Mouse (Mus musculus): Measurements from ENCODE around the gene Pnpla1. TPM values are rescaled to one million over a fixed set of nuclear protein-coding genes. Genes with fewer than 3 reads are reported as not detected.

The Pnpla1 gene
- polyA plus RNA-seq, 1 experiment from 2014 or later: 0.07 TPM

GRCm38 (mm10) chr17:28820189-28820588, 38.0 kb upstream of the Pnpla1 start:
- H3K4me2 ChIP-seq (replicated peaks; ENCODE audit: low read depth, low read length): no peak overlapping the region
- H3K27ac ChIP-seq (ENCODE audit: low read length): no peak overlapping the region
- H3K4me1 ChIP-seq (ENCODE audit: control insufficient read depth, insufficient read depth, low read length): no peaks in the 10 kb centered on the region
- H3K9ac ChIP-seq (replicated peaks; ENCODE audit: low read depth, low read length): no peak overlapping the region
- no peaks in the 10 kb centered on the region for H3K9me3 ChIP-seq (ENCODE audit: control insufficient read depth, low read depth, low read length)
- no peak overlapping the region for H3K4me3 ChIP-seq (ENCODE audit: low read depth, low read length)
- peaks cover 82% of the 10 kb centered on the region for H3K36me3 ChIP-seq (ENCODE audit: control insufficient read depth, insufficient read depth, low read length)
- H3K27me3 ChIP-seq (ENCODE audit: control insufficient read depth, insufficient read depth, low read length): no peaks in the 10 kb centered on the region
- 92% methylated on average over 2 of the region's 2 CpGs for WGBS
- no peak for ATAC-seq (ENCODE audit: insufficient number of reproducible peaks, insufficient read depth, low FRiP score, low read depth)

DNA sequence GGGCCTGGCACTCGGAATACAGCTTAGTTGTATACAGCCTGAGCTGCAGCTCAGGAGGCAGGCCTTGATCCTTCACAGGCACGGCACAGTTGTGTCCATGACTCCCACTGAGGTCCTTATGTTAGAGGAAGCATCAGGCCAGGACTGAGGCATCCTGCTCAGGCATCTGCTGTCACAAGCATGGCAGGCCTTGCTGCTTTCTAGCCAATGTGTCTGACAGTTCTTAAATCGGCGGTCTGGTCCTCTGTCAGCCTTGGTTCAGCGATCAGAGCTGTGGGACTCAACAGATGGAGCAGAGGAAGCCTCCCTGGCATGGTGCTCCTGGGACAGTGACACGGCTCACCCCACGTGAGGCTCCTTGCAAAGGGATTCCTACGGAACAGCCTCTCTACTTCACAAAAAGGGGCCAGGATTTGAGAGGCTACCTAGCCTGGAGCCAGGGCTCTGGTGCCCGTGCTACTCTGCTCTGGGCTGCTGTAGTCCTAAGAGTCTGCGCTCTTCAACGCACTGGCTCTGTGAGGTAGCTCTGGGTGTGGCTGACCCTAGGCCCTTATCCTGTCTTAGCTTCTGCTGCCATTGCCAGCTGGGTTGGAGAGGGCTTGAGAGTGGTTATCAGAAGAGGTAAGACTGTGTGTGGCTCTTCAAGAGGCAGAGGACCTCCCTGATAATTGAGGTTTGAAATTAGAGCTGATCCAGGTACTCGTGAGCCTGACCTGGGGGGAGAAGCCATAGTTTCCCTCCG, 35.0 kb upstream of the Pnpla1 start:
- peaks cover 82% of the 10 kb centered on the region for H3K36me3 ChIP-seq (ENCODE audit: control insufficient read depth, insufficient read depth, low read length)
- no peak overlapping the region for H3K4me3 ChIP-seq (ENCODE audit: low read depth, low read length)
- ATAC-seq (ENCODE audit: insufficient number of reproducible peaks, insufficient read depth, low FRiP score, low read depth): peak; percentile 85; the same call in 1 of the 2 replicates
- H3K4me2 ChIP-seq (replicated peaks; ENCODE audit: low read depth, low read length): no peak overlapping the region
- H3K9ac ChIP-seq (replicated peaks; ENCODE audit: low read depth, low read length): no peak overlapping the region
- no peaks in the 10 kb centered on the region for H3K9me3 ChIP-seq (ENCODE audit: control insufficient read depth, low read depth, low read length)
- H3K27me3 ChIP-seq (ENCODE audit: control insufficient read depth, insufficient read depth, low read length): no peaks in the 10 kb centered on the region
- H3K4me1 ChIP-seq (ENCODE audit: control insufficient read depth, insufficient read depth, low read length): no peaks in the 10 kb centered on the region
- H3K27ac ChIP-seq (ENCODE audit: low read length): no peak overlapping the region
- 87% methylated on average over 13 of the region's 13 CpGs for WGBS

- 0 out of 2 replicates have a peak, but pooled peaks have one; percentile 6 for ATAC-seq (ENCODE audit: insufficient number of reproducible peaks, insufficient read depth, low FRiP score, low read depth)
- Histone ChIP-seq H3K27ac (ENCODE audit: low read length) (no peak overlapping the region), H3K4me3 (ENCODE audit: low read depth, low read length) (no peak overlapping the region), H3K27me3 (ENCODE audit: control insufficient read depth, insufficient read depth, low read length) (no peaks in the 10 kb centered on the region), H3K9me3 (ENCODE audit: control insufficient read depth, low read depth, low read length) (no peaks in the 10 kb centered on the region), H3K4me2 (replicated peaks; ENCODE audit: low read depth, low read length) (no peak overlapping the region), H3K36me3 (ENCODE audit: control insufficient read depth, insufficient read depth, low read length) (peaks cover 82% of the 10 kb centered on the region), H3K9ac (replicated peaks; ENCODE audit: low read depth, low read length) (no peak overlapping the region), H3K4me1 (ENCODE audit: control insufficient read depth, insufficient read depth, low read length) (no peaks in the 10 kb centered on the region)
- WGBS: 81% methylated on average over 11 of the region's 11 CpGs
Measured at GRCm38 (mm10) chr17:28823749-28824148, 34.5 kb upstream of the Pnpla1 start.

GRCm38 (mm10) chr17:28824896-28825295, 33.3 kb upstream of the Pnpla1 start:
- H3K27ac ChIP-seq (ENCODE audit: low read length): no peak overlapping the region
- H3K27me3 ChIP-seq (ENCODE audit: control insufficient read depth, insufficient read depth, low read length): no peaks in the 10 kb centered on the region
- no peak overlapping the region for H3K4me2 ChIP-seq (replicated peaks; ENCODE audit: low read depth, low read length)
- H3K4me1 ChIP-seq (ENCODE audit: control insufficient read depth, insufficient read depth, low read length): no peaks in the 10 kb centered on the region
- peaks cover 83% of the 10 kb centered on the region for H3K36me3 ChIP-seq (ENCODE audit: control insufficient read depth, insufficient read depth, low read length)
- WGBS: 75% methylated on average over 6 of the region's 6 CpGs
- no peaks in the 10 kb centered on the region for H3K9me3 ChIP-seq (ENCODE audit: control insufficient read depth, low read depth, low read length)
- H3K9ac ChIP-seq (replicated peaks; ENCODE audit: low read depth, low read length): no peak overlapping the region
- ATAC-seq (ENCODE audit: insufficient number of reproducible peaks, insufficient read depth, low FRiP score, low read depth): no peak
- H3K4me3 ChIP-seq (ENCODE audit: low read depth, low read length): no peak overlapping the region

DNA sequence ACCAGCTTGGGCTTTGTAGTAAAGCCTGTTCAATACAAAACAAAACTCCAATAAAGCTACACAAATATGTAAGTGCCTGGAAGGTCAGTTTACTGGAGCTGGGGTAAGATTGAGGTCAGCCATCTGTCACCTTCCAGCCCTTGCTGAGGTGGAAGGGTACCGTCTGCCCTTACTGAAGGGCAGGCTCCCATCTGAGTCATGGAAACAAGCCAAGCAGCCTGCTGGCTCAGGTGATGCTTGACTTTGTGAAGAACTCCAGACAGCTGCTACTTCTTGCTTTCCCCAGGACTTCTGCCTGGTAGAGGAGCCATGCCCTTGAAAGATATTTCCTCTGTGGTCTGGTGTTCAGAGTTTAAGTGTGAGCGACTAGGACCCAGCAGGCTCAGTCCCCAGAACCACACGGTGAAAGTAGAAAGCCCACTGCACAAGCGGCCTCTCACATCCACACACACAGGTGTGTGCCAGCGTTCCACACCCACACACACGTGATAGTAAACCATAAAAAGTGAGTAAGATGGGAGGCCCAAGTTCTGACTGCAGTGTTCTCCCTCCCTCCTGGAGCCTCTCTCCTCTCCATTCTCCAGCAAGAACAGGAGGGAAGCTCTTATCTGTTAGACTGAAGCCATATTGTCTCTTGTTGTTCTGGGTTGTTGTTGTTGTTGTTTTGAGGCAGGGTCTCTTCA, 32.7 kb upstream of the Pnpla1 start:
- no peaks in the 10 kb centered on the region for H3K9me3 ChIP-seq (ENCODE audit: control insufficient read depth, low read depth, low read length)
- no peak overlapping the region for H3K4me2 ChIP-seq (replicated peaks; ENCODE audit: low read depth, low read length)
- H3K4me3 ChIP-seq (ENCODE audit: low read depth, low read length): no peak overlapping the region
- no peak overlapping the region for H3K9ac ChIP-seq (replicated peaks; ENCODE audit: low read depth, low read length)
- 86% methylated on average over 6 of the region's 6 CpGs for WGBS
- H3K36me3 ChIP-seq (ENCODE audit: control insufficient read depth, insufficient read depth, low read length): peaks cover 87% of the 10 kb centered on the region
- H3K4me1 ChIP-seq (ENCODE audit: control insufficient read depth, insufficient read depth, low read length): no peaks in the 10 kb centered on the region
- no peak overlapping the region for H3K27ac ChIP-seq (ENCODE audit: low read length)
- no peak for ATAC-seq (ENCODE audit: insufficient number of reproducible peaks, insufficient read depth, low FRiP score, low read depth)
- H3K27me3 ChIP-seq (ENCODE audit: control insufficient read depth, insufficient read depth, low read length): no peaks in the 10 kb centered on the region

DNA sequence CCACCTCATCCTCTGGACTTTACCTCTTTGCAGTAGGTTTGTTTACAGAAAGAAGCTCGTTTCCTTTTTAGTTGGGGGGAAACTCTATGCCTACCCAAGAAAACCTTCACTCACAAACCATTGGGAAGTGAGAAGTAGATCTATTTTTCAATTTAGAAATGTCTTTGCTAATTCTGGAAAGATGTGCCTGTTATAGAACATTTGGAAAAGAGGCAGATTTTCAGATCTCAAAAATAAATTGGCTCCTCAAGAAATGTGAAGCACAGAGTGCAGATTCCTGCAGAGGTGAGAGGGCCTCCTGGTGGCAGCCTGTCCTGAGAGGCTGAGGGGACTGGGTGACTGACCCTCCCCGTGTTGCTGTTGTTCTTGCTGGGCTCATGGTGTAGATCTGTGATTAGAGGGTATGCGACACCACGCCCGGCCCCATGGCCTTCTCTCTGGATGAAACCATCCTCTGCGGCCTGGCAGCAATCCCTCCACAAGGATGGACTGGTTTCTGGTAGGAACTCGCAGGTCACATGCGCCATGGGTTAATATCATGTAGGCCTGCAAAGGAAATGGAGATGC, 30.5 kb upstream of the Pnpla1 start:
- H3K9ac ChIP-seq (replicated peaks; ENCODE audit: low read depth, low read length): no peak overlapping the region
- ATAC-seq (ENCODE audit: insufficient number of reproducible peaks, insufficient read depth, low FRiP score, low read depth): no peak
- H3K27me3 ChIP-seq (ENCODE audit: control insufficient read depth, insufficient read depth, low read length): no peaks in the 10 kb centered on the region
- H3K36me3 ChIP-seq (ENCODE audit: control insufficient read depth, insufficient read depth, low read length): peaks cover 88% of the 10 kb centered on the region
- no peak overlapping the region for H3K4me3 ChIP-seq (ENCODE audit: low read depth, low read length)
- no peak overlapping the region for H3K27ac ChIP-seq (ENCODE audit: low read length)
- H3K9me3 ChIP-seq (ENCODE audit: control insufficient read depth, low read depth, low read length): no peaks in the 10 kb centered on the region
- 89% methylated on average over 8 of the region's 8 CpGs for WGBS
- no peaks in the 10 kb centered on the region for H3K4me1 ChIP-seq (ENCODE audit: control insufficient read depth, insufficient read depth, low read length)
- no peak overlapping the region for H3K4me2 ChIP-seq (replicated peaks; ENCODE audit: low read depth, low read length)

DNA sequence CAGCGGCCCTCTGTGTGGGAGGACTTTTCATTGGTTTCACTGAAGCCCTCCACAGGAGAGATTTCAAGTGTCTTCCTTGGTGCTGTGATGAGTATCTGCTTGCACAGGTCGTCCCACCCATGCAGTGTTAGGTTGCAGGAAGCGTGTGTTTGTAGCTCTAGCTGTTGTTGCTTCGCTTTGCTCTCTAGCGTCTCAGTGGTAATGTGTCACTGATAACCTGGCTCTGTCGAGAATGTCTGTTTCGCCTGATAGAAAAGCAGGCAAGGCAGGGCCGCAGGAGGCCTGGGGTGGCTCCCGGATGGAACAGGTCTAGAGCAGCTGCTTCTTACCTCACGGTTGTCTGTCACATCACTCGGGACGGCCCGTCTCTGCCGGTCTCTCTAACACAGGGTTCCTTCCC, 29.1 kb upstream of the Pnpla1 start:
- WGBS: 82% methylated on average over 14 of the region's 14 CpGs
- no peak overlapping the region for H3K4me2 ChIP-seq (replicated peaks; ENCODE audit: low read depth, low read length)
- H3K27me3 ChIP-seq (ENCODE audit: control insufficient read depth, insufficient read depth, low read length): no peaks in the 10 kb centered on the region
- peaks cover 79% of the 10 kb centered on the region for H3K36me3 ChIP-seq (ENCODE audit: control insufficient read depth, insufficient read depth, low read length)
- H3K4me3 ChIP-seq (ENCODE audit: low read depth, low read length): no peak overlapping the region
- H3K27ac ChIP-seq (ENCODE audit: low read length): no peak overlapping the region
- no peaks in the 10 kb centered on the region for H3K9me3 ChIP-seq (ENCODE audit: control insufficient read depth, low read depth, low read length)
- H3K4me1 ChIP-seq (ENCODE audit: control insufficient read depth, insufficient read depth, low read length): no peaks in the 10 kb centered on the region
- ATAC-seq (ENCODE audit: insufficient number of reproducible peaks, insufficient read depth, low FRiP score, low read depth): no peak; the same call in 1 of the 2 replicates
- no peak overlapping the region for H3K9ac ChIP-seq (replicated peaks; ENCODE audit: low read depth, low read length)

GRCm38 (mm10) chr17:28831065-28831464, 27.1 kb upstream of the Pnpla1 start:
- Histone ChIP-seq H3K4me3 (ENCODE audit: low read depth, low read length) (no peak overlapping the region), H3K36me3 (ENCODE audit: control insufficient read depth, insufficient read depth, low read length) (peaks cover 79% of the 10 kb centered on the region), H3K27me3 (ENCODE audit: control insufficient read depth, insufficient read depth, low read length) (no peaks in the 10 kb centered on the region), H3K4me1 (ENCODE audit: control insufficient read depth, insufficient read depth, low read length) (no peaks in the 10 kb centered on the region), H3K9ac (replicated peaks; ENCODE audit: low read depth, low read length) (no peak overlapping the region), H3K9me3 (ENCODE audit: control insufficient read depth, low read depth, low read length) (no peaks in the 10 kb centered on the region), H3K4me2 (replicated peaks; ENCODE audit: low read depth, low read length) (no peak overlapping the region), H3K27ac (ENCODE audit: low read length) (no peak overlapping the region)
- no peak for ATAC-seq (ENCODE audit: insufficient number of reproducible peaks, insufficient read depth, low FRiP score, low read depth)
- WGBS: 64% methylated on average over 7 of the region's 8 CpGs
